Mouse (Mus musculus): ENCODE data around the gene Gm266.

DNA sequence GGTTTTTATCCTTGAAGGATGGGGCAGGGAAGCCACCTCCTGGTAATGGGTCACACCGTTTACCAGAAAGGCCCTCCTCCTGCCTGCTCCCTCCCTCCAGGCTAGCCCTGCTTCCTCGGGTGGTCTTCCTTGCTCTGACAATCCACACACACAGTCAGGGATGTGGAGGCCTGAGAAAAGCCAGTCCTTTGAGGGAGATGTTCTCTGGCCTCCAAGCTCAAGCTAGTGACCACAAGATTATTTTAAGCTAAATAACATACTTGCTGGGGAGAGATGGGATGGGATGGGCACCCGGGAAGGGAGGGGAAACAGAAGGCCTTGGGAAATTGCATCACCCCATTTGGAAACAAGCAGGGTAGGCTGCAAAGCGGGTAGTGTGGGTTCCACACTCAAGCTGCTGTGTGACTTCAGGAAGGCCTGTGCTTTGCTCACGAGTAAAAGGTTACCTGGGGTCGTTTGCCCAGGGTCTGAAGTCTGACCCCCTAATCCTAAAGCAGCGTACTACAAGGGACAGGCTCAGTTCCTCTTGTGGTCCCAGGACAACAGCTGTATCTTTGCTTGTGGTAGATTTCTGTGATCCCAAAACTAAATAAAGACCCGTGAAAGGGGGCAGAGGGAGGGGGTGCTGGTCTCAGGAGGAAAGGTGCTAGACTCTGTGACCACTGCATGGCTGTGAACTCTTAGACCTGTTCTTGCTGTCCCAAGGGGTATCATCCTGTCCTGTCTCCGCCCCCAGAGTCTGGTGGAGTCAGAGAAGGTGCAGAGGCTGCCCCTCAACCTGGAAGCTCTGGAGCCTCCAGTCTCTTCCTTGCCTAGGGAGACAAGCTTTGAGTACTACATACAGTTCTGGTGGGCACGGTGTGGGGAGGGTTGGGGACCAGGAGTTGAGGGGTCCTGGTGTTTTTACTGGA, 41.4 kb downstream of the Gm266 start:
- TF ChIP-seq POLR2A (IDR thresholded peaks at IDR 0.05; ENCODE audit: low read depth, low read length) (no peak), CTCF (conservative IDR thresholded peaks at IDR 0.05; ENCODE audit: insufficient read depth, insufficient read length, low read depth, low read length) (no peak)

Data from kidney, adult 2 months (tissue).